Mouse (Mus musculus) forebrain, embryonic 12.5 days (tissue): ENCODE measurements around the gene Il33. TPM values are rescaled to one million over a fixed set of nuclear protein-coding genes. Genes with fewer than 3 reads are reported as not detected.

Experiments
- ATAC-seq: fragments of 200-750 bp; cut with Nextera tagmentation; 2 replicates; pipeline ENCODE4 v1.8.0; 2017; ENCODE audit warnings: moderate TSS enrichment; ENCODE audit not compliant: low FRiP score
- H3K27ac ChIP-seq: fragments of 300-500 bp; sonication (generic); 2 replicates; pipeline ENCODE4 v1.5.1; 2016; ENCODE audit warnings: mild to moderate bottlenecking
- H3K27me3 ChIP-seq: fragments of 300-500 bp; sonication (generic); 2 replicates; pipeline ENCODE4 v1.6.1; 2016; ENCODE audit warnings: mild to moderate bottlenecking
- H3K36me3 ChIP-seq: fragments of 300-500 bp; sonication (generic); replicated peaks from 2 replicates; pipeline ENCODE4 v1.6.1; 2016; ENCODE audit warnings: mild to moderate bottlenecking
- H3K4me1 ChIP-seq: fragments of 300-500 bp; sonication (generic); 2 replicates; pipeline ENCODE4 v1.6.1; 2016
- H3K4me2 ChIP-seq: fragments of 300-500 bp; sonication (generic); 2 replicates; pipeline ENCODE4 v1.6.1; 2016; ENCODE audit warnings: mild to moderate bottlenecking, moderate library complexity
- H3K4me3 ChIP-seq: fragments of 300-500 bp; sonication (generic); replicated peaks from 2 replicates; pipeline ENCODE4 v1.5.1; 2016; ENCODE audit warnings: mild to moderate bottlenecking
- H3K9ac ChIP-seq: fragments of 300-500 bp; sonication (generic); 2 replicates; pipeline ENCODE4 v1.6.1; 2016; ENCODE audit warnings: mild to moderate bottlenecking
- H3K9me3 ChIP-seq: fragments of 300-500 bp; sonication (generic); 2 replicates; pipeline ENCODE4 v1.6.1; 2016
- WGBS: fragments of 180-500 bp; shearing (Covaris S2); methylation state at CpG from one replicate; pipeline ENCODE4 v1.1.7; 2016; 5-methylcytosine and 5-hydroxymethylcytosine counted together
- polyA plus RNA-seq: library from polyadenylated mRNA; unstranded; fragments of >200 nt; fragmentation: Nextera tagmentation; extraction: Ambion mirVana; gene quantifications from 2 replicates; pipeline ENCODE4 v1.2.1, GENCODE M21; 2016

Il33 gene
- 0.52 and 0.62 TPM in 2 replicates for polyA plus RNA-seq

DNA sequence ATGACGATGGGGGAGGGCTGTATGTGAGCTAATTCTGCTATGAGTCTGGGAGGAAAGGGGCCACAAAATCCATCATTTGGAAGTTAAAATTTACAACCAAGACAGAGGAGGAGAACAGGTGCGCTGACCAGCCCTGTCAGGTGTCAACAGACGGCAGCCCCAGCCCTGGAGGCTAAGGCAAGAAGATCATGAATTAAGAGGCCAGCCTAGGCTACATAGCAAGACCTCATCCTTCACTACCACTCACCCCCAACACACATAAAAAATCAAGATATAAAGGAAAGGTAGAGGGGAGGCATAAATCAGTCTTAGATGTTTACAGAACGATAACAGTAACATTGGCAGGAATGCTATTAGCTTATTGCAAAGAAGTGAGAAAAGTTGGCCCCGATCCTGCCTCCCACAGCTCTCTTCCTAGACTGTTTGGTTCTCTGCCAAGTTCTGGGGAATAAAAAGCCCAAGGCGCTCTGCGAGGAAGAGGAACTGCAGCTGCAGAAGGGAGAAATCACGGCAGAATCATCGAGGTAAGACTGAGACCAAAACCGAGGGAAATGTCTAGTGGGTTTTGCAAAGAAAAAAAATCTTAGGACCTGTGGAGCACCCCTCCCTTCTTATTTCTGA lies at the start of gene Il33:
Il33 (plus strand) TSS at position 477 of the 621 bp plus-strand sequence.
- H3K9me3 ChIP-seq, result no peaks in the 10 kb centered on the region
- H3K27ac ChIP-seq, result no peak within 1 kb of the TSS
- no peak for ATAC-seq
- WGBS, result 73% methylated on average over 10 of the region's 10 CpGs
- 0 out of 2 replicates have a peak, but pooled peaks cover 4% of the 10 kb centered on the region for H3K27me3 ChIP-seq
- no peaks in the 10 kb centered on the region for H3K36me3 ChIP-seq
- no peak within 1 kb of the TSS for H3K9ac ChIP-seq
- H3K4me3 ChIP-seq, result no peak within 1 kb of the TSS
- no peaks in the 10 kb centered on the region for H3K4me1 ChIP-seq
- no peak within 1 kb of the TSS for H3K4me2 ChIP-seq

DNA sequence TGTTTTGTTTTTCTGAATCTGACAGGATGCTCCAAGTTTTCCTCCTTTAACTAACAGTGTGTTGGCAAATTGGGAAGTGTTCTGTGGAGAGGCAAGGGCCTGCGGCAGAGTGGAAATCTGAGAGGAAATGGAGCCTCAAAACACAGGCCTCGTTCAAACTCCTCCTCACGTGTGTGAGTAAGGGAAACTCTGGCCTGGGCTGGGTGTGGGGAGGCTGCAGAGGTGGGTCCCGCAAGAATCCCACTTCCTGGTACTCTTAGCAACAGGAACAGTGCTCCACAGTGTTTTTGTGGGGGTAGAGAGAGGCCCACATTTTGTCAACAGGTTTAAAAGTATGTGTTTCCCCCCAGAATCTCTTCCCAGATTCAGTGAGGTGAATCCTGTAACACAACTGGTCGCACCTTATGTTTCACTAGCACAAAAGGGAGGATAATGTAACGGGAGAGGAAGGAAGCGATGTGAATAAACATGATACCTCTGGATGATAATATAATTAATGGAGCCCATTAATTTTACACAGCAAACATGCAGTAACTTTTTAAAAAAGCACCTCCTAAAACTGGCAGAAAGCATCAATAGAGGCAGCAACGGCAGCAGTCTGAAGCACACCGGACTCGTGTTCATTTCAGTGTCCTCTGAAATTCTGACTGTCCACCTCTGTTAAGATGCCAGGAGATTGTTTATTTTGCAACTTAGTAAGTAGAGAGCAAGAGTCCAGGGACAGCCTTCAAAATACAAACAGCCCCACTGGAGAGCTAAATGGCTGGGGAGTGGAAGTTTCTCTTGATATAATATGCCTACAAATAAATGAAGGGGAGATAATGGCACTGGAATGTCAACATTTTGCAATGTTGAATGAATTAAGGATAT lies 47.3 kb upstream of the Il33 start:
- Histone ChIP-seq H3K4me3 (no peak overlapping the region), H3K9me3 (no peaks in the 10 kb centered on the region), H3K4me2 (no peak overlapping the region), H3K27me3 (no peaks in the 10 kb centered on the region), H3K27ac (no peak overlapping the region), H3K36me3 (no peaks in the 10 kb centered on the region), H3K9ac (no peak overlapping the region), H3K4me1 (no peaks in the 10 kb centered on the region)
- no peak for ATAC-seq
- WGBS, result 82% methylated on average over 10 of the region's 10 CpGs

DNA sequence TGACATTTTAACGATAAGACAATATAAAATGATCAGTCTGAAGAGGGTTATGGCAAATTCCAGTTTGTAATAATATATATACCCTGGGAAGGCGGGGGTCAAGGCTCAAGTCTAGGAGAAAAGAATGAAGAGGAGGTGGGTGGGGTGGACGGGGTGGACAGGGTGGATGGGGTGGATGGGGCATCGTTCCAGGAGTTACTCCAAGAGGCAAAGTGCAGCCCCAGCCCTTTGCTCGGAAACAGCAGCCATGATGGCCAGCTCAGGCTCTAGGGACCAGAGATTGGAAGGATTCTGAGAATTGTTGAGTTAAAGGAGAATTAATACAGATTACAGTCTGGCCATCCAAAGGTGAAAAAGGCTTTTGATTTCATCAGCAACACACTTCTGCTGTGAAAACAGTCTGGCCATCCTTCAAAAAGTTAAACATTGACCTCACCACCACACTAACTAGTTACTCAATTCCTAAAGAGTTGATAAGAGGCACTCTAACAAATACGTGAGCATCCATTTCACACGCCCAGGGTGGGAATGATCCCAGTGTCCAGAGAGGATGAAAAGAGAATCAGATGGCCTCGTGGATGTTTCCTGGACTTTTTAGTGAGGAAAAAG lies 45.9 kb upstream of the Il33 start:
- no peaks in the 10 kb centered on the region for H3K36me3 ChIP-seq
- H3K27ac ChIP-seq, result no peak overlapping the region
- no peak for ATAC-seq
- WGBS, result 91% methylated on average over 8 of the region's 8 CpGs
- no peak overlapping the region for H3K4me2 ChIP-seq
- H3K4me3 ChIP-seq, result no peak overlapping the region
- no peaks in the 10 kb centered on the region for H3K4me1 ChIP-seq
- no peaks in the 10 kb centered on the region for H3K27me3 ChIP-seq
- no peak overlapping the region for H3K9ac ChIP-seq
- H3K9me3 ChIP-seq, result no peaks in the 10 kb centered on the region

DNA sequence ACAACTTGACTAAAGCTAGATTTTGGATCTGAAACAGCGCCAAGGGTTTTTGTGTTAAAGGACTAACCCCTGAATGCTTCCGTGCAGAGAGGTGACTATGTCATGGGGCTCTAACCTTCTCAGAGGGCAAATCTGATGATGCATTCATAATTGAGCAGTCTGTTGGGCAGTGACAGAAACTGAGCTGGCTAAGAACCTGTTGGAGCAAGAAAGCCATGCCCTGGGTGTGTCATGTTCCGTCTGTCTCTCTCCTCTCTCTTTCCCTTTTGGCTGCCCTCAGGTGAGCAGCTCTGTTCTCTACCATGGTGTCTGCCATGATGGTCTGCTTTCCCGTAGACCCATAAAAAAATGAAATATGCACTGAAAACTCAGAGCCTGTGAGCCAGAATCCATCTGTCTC lies 44.0 kb upstream of the Il33 start:
- no peaks in the 10 kb centered on the region for H3K4me1 ChIP-seq
- 87% methylated on average over 4 of the region's 4 CpGs for WGBS
- ATAC-seq, result no peak
- H3K4me3 ChIP-seq, result no peak overlapping the region
- no peak overlapping the region for H3K4me2 ChIP-seq
- no peak overlapping the region for H3K9ac ChIP-seq
- no peaks in the 10 kb centered on the region for H3K36me3 ChIP-seq
- no peaks in the 10 kb centered on the region for H3K27me3 ChIP-seq
- H3K9me3 ChIP-seq, result no peaks in the 10 kb centered on the region
- H3K27ac ChIP-seq, result no peak overlapping the region

DNA sequence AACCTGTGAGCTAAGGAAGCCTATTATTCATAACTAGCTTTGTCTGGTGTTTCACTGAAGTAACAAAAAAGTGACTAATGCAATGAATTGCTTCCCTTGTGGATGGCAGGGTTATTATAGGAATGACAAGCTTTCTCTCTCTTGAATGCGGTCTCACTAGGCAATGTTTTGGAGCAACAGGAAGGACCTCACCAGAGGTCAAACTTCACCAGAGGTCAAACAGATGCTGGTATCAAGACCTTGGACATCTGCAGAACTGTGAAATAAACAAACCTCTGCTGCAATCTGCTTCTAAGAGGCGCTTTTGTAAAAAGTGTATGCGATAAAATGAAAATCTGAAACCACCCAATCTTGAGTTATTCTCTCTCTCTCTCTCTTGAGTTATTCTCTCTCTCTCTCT lies 42.2 kb upstream of the Il33 start:
- H3K27me3 ChIP-seq, result no peaks in the 10 kb centered on the region
- H3K4me1 ChIP-seq, result no peaks in the 10 kb centered on the region
- no peak overlapping the region for H3K4me3 ChIP-seq
- 92% methylated on average over 3 of the region's 3 CpGs for WGBS
- no peaks in the 10 kb centered on the region for H3K36me3 ChIP-seq
- H3K4me2 ChIP-seq, result no peak overlapping the region
- no peak overlapping the region for H3K9ac ChIP-seq
- ATAC-seq, result no peak
- no peaks in the 10 kb centered on the region for H3K9me3 ChIP-seq
- no peak overlapping the region for H3K27ac ChIP-seq

DNA sequence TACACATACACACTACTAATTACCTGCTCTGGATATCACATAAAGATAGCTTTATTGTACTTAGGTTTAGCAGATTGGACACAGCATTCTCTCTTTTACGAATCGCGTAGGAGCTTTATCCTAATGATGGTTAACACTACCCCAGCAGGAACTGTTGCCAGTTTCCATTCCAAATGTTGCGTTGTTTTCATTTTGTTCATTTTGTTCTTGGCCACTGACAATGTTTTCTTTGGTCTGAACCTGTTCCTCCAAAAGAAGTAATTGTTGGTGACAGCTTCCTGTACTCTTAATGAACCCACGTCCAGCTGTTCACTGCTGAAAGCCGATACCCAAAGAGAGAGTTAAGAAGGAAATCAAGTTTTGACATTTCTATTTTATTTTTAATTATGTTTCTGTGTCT lies 39.4 kb upstream of the Il33 start:
- no peak for ATAC-seq
- Histone ChIP-seq H3K36me3 (no peaks in the 10 kb centered on the region), H3K27ac (no peak overlapping the region), H3K9me3 (no peaks in the 10 kb centered on the region), H3K4me3 (no peak overlapping the region), H3K27me3 (no peaks in the 10 kb centered on the region), H3K9ac (no peak overlapping the region), H3K4me1 (no peaks in the 10 kb centered on the region), H3K4me2 (no peak overlapping the region)
- WGBS, result 91% methylated on average over 6 of the region's 6 CpGs

DNA sequence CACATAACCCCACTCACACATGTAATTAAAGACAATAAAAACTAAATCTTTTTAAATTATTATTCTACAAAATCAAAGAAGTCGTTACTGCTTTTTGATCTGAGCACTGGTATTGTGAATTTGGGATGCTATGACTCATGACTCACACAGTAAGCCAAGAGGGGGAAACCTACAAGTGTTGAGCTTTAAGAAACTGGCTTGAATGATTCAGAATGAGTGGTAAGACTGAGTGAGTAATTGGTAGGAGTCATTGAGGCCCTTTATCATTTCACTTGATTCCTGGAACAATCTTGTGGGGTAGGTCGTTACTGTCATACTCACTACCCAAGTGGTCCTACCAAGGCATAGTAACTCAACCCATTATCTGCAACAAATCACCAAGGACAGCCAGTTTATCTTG lies 37.4 kb upstream of the Il33 start:
- 87% methylated on average over 2 of the region's 2 CpGs for WGBS
- no peaks in the 10 kb centered on the region for H3K27me3 ChIP-seq
- H3K36me3 ChIP-seq, result no peaks in the 10 kb centered on the region
- H3K9ac ChIP-seq, result no peak overlapping the region
- H3K4me2 ChIP-seq, result no peak overlapping the region
- no peak overlapping the region for H3K27ac ChIP-seq
- no peak overlapping the region for H3K4me3 ChIP-seq
- no peaks in the 10 kb centered on the region for H3K9me3 ChIP-seq
- no peaks in the 10 kb centered on the region for H3K4me1 ChIP-seq
- ATAC-seq, result no peak

DNA sequence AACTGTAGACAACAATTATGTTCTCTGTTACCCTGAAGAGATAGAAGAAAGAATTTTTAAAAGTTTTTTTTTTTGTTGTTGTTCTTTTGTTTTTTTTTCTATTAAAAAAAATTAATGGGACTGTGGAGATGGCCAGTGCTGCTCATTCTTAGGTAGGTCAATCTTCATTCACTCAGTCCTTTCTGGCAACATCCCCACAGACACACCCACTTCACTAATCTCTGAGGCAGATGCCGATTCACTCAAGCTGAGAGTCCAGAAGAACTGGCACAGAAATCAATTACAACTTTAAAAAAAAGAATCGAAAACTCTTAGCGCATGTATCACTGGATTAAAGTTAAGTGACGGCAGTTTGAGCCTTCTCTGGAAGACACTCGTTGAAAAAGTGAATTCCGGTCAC lies 36.0 kb upstream of the Il33 start:
- no peak overlapping the region for H3K27ac ChIP-seq
- ATAC-seq, result no peak
- no peak overlapping the region for H3K4me2 ChIP-seq
- H3K36me3 ChIP-seq, result no peaks in the 10 kb centered on the region
- H3K4me1 ChIP-seq, result no peaks in the 10 kb centered on the region
- no peaks in the 10 kb centered on the region for H3K27me3 ChIP-seq
- H3K9ac ChIP-seq, result no peak overlapping the region
- H3K9me3 ChIP-seq, result no peaks in the 10 kb centered on the region
- 85% methylated on average over 6 of the region's 6 CpGs for WGBS
- no peak overlapping the region for H3K4me3 ChIP-seq

DNA sequence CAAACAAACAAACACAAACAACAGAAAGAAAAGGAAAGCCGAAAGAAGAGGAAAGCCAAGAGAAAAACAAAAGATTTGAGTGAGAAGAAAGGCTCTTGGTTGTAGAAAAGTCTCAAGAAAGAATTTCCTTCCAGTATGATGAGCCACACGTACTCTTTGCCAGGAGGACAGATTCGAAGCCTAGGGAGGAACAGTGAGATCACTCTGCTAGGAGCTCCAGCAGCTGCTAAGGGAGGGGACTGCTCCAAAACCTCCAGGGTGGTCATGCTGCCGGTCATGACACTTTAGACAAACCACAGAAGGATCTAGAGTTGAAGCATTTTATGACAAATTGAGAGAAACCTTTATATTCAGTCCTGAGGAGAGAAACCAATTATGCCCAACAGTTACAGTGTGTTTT lies 32.9 kb upstream of the Il33 start:
- Histone ChIP-seq H3K36me3 (no peaks in the 10 kb centered on the region), H3K9ac (no peak overlapping the region), H3K4me1 (no peaks in the 10 kb centered on the region), H3K27ac (no peak overlapping the region), H3K9me3 (no peaks in the 10 kb centered on the region), H3K4me3 (no peak overlapping the region), H3K4me2 (no peak overlapping the region), H3K27me3 (no peaks in the 10 kb centered on the region)
- no peak for ATAC-seq
- WGBS, result 85% methylated on average over 4 of the region's 4 CpGs

DNA sequence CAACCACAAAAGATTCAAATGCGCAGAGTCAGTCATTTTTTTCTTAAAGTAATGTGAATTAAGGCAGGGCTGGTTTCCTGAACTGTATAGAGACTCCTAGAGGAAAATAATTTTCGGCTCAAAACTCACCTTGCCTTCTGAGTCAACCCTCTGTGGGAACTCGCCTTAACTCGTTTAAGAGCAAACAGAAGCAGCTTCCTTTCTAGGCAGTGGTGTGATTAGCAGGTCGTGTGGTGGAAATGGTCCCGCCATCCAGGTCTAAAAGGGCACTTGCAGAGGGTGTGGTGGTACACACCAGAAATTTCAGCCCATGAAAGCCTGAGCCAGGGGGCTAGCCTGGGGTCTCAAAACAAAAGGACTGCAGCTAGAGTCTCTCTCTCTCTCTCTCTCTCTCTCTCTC lies 32.1 kb upstream of the Il33 start:
- Histone ChIP-seq H3K4me3 (no peak overlapping the region), H3K9me3 (no peaks in the 10 kb centered on the region)

DNA sequence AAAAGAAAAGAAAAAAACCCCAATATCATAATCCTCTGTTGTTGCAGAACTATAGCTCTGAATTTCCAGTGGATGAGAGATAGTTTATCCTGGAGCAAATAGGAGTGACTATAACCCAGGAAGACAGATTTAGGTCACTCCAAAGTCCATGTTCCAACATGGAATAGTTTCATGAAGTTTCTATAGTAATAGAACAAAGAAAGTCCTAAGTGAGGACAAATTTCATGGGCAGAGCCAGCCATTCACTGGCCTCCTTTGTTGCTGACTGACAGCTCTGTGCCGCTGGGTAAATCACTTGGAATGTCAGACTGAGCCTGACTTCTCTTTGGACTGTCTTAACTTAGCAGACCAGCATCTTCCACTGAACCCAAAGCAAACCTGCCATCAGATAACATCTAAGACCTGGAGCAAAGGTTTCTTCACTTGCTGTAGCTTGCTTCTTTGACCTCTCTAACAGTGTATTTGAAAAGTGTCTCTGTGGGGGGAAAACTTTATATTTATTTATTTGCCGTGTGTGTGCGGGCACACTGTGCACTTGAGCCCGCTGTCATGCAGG lies 31.1 kb upstream of the Il33 start:
- 74% methylated on average over 4 of the region's 4 CpGs for WGBS
- Histone ChIP-seq H3K4me1 (no peaks in the 10 kb centered on the region), H3K27me3 (no peaks in the 10 kb centered on the region), H3K9me3 (no peaks in the 10 kb centered on the region), H3K4me3 (no peak overlapping the region), H3K36me3 (no peaks in the 10 kb centered on the region), H3K9ac (no peak overlapping the region), H3K27ac (no peak overlapping the region), H3K4me2 (no peak overlapping the region)
- no peak for ATAC-seq

More for the DNA sequence above, 32.1 kb upstream of the Il33 start:
- no peak for ATAC-seq
- H3K27me3 ChIP-seq, result no peaks in the 10 kb centered on the region
- H3K4me1 ChIP-seq, result no peaks in the 10 kb centered on the region
- 76% methylated on average over 6 of the region's 6 CpGs for WGBS
- H3K36me3 ChIP-seq, result no peaks in the 10 kb centered on the region
- no peak overlapping the region for H3K27ac ChIP-seq
- H3K9ac ChIP-seq, result no peak overlapping the region
- no peak overlapping the region for H3K4me2 ChIP-seq

DNA sequence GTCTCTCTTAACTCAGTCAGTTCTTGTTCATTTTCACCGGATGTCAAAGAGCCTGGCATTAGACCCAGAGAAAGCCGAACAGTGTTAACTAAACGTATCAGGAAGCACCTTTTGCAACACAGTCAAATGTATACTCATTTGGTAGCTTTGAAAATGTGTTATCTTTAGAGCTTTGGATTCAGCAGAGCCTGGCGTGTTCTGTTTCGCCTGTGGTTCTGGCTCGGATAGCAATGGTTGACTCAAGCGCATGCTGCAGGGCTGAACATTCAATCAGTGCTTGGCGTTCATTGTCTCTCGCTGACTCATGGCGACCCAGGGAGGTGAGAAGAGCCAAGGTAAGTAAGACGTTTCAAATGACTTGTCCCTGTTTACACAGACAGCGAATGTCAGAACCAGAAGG lies 30.5 kb upstream of the Il33 start:
- no peak for ATAC-seq
- Histone ChIP-seq H3K9ac (no peak overlapping the region), H3K9me3 (no peaks in the 10 kb centered on the region), H3K36me3 (no peaks in the 10 kb centered on the region), H3K4me2 (no peak overlapping the region), H3K4me3 (no peak overlapping the region), H3K4me1 (no peaks in the 10 kb centered on the region), H3K27me3 (no peaks in the 10 kb centered on the region), H3K27ac (no peak overlapping the region)
- 92% methylated on average over 12 of the region's 12 CpGs for WGBS
